Mouse (Mus musculus) ES-E14 (cell line): Measurements from ENCODE around the gene Rnpep. TPM values are rescaled to one million over a fixed set of nuclear protein-coding genes. Genes with fewer than 3 reads are reported as not detected.

ENCODE experiments used
- DNase-seq: peaks from one replicate; pipeline ENCODE4 v3.0.0-alpha.2; 2013; ENCODE audit warnings: low read depth, low spot score
- H3K27ac ChIP-seq: 2 replicates; pipeline ENCODE4 v1.5.1; 2012; ENCODE audit warnings: low read depth, mild to moderate bottlenecking, low read length, moderate library complexity, mixed read lengths; ENCODE audit not compliant: poor library complexity, insufficient read depth, severe bottlenecking
- H3K36me3 ChIP-seq: 2 replicates; pipeline ENCODE4 v1.6.1; 2012; ENCODE audit warnings: mild to moderate bottlenecking, low read length, moderate library complexity, mixed read lengths; ENCODE audit not compliant: control insufficient read depth, poor library complexity, insufficient read depth, severe bottlenecking
- H3K4me1 ChIP-seq, 2 experiments: fragments of 150-350 bp in 1 of 2; sonication (generic) in 1 of 2; 2 replicates each; pipeline ENCODE4 v1.6.1; 2012; ENCODE audit warnings: low read length in 2 of 2, mild to moderate bottlenecking in 1 of 2, mixed read lengths in 1 of 2; ENCODE audit not compliant: control insufficient read depth in 2 of 2, insufficient read depth in 2 of 2, poor library complexity in 1 of 2
- H3K4me3 ChIP-seq, 2 experiments: fragments of 150-350 bp in 1 of 2; sonication (generic) in 1 of 2; 2 replicates each; pipeline ENCODE4 v1.5.1; 2012; ENCODE audit warnings: low read length in 2 of 2, low read depth in 1 of 2, mild to moderate bottlenecking in 1 of 2, mixed read lengths in 1 of 2; ENCODE audit not compliant: insufficient read depth in 1 of 2, poor library complexity in 1 of 2, severe bottlenecking in 1 of 2
- H3K9ac ChIP-seq: 2 replicates; pipeline ENCODE4 v1.6.1; 2012; ENCODE audit warnings: low read depth, mild to moderate bottlenecking, low read length, mixed read lengths; ENCODE audit not compliant: poor library complexity, insufficient read depth, severe bottlenecking
- H3K9me3 ChIP-seq: fragments of 150-350 bp; sonication (generic); 2 replicates; pipeline ENCODE4 v1.6.1; 2012; ENCODE audit warnings: low read depth, mild to moderate bottlenecking, low read length; ENCODE audit not compliant: control insufficient read depth, insufficient read depth
- CHD2 ChIP-seq: IDR thresholded peaks from 2 replicates; pipeline ENCODE4 v1.6.1; 2014; ENCODE audit warnings: mild to moderate bottlenecking, low read depth, low read length, inconsistent platforms
- HCFC1 ChIP-seq: IDR thresholded peaks from 2 replicates; pipeline ENCODE4 v1.6.1; 2012; ENCODE audit warnings: low read length, inconsistent platforms, borderline replicate concordance; ENCODE audit not compliant: insufficient read depth
- MAFK ChIP-seq: IDR thresholded peaks from 2 replicates; pipeline ENCODE4 v1.6.1; 2014; ENCODE audit warnings: mild to moderate bottlenecking, low read depth, low read length, inconsistent platforms; ENCODE audit not compliant: insufficient read depth
- ZC3H11A ChIP-seq: IDR thresholded peaks from 2 replicates; pipeline ENCODE4 v1.6.1; 2012; ENCODE audit warnings: low read depth, mild to moderate bottlenecking, inconsistent platforms, low read length, borderline replicate concordance
- ZNF384 ChIP-seq: IDR thresholded peaks from 2 replicates; pipeline ENCODE4 v1.6.1; 2012; ENCODE audit warnings: low read depth, low read length, inconsistent platforms
- in situ Hi-C, 2 experiments: fragments of 600-800 bp; cut with MboI; formaldehyde crosslinking; loops; one replicate each; pipeline ENCODE4 v1.15.1; 2025; ENCODE audit warnings: low sequenced_read_pairs in 2 of 2, inconsistent platforms in 1 of 2; ENCODE audit not compliant: unreplicated experiment in 2 of 2
- total RNA-seq: library from RNA; depleted of rRNA; stranded (reverse); fragments of 300-350 nt; gene quantifications from 2 replicates; pipeline ENCODE4 v1.2.3, GENCODE M21; 2012; rRNA removed

Gene Rnpep
- 19.1 and 21.8 TPM in 2 replicates for total RNA-seq

- peak; percentile 64 for DNase-seq
- H3K36me3 ChIP-seq: no peaks in the 10 kb centered on the region
- peak within 1 kb of the TSS; percentile 95 to 96 for H3K4me3 ChIP-seq
- TF ChIP-seq CHD2: no peak
- TF ChIP-seq ZC3H11A: no peak
- TF ChIP-seq HCFC1: no peak
- TF ChIP-seq MAFK: no peak
- no peak for TF ChIP-seq ZNF384
- no peaks in the 10 kb centered on the region for H3K9me3 ChIP-seq
- no peak within 1 kb of the TSS for H3K27ac ChIP-seq
- in situ Hi-C loops: no loop called here
- H3K9ac ChIP-seq: peak within 1 kb of the TSS; percentile 91
- H3K4me1 ChIP-seq: peaks cover 4 to 9% of the 10 kb centered on the region in 2 experiments; a peak in 3 of 4 replicates
These were observed at the start of gene Rnpep for GRCm38 (mm10) chr1:135283826-135284291. Gene Rnpep, minus strand, starts transcription at chr1:135284084.

- Histone ChIP-seq H3K4me1 (peaks cover 0 to 2% of the 10 kb centered on the region in 2 experiments; a peak in 1 of 4 replicates), H3K27ac (no peak overlapping the region), H3K9ac (no peak overlapping the region), H3K4me3 (no peak overlapping the region), H3K36me3 (no peaks in the 10 kb centered on the region), H3K9me3 (no peaks in the 10 kb centered on the region)
- TF ChIP-seq ZC3H11A (no peak), CHD2 (no peak), MAFK (no peak), ZNF384 (no peak), HCFC1 (no peak)
- in situ Hi-C loops: no loop called here
- DNase-seq: no peak
These were observed 46.7 kb upstream of the Rnpep start for GRCm38 (mm10) chr1:135330578-135330977.

GRCm38 (mm10) chr1:135328368-135328767 is 44.5 kb upstream of the Rnpep start:
- no peak for DNase-seq
- TF ChIP-seq CHD2 (no peak), MAFK (no peak), ZC3H11A (no peak), ZNF384 (no peak), HCFC1 (no peak)
- Histone ChIP-seq H3K9me3 (no peaks in the 10 kb centered on the region), H3K9ac (no peak overlapping the region), H3K27ac (no peak overlapping the region), H3K36me3 (no peaks in the 10 kb centered on the region), H3K4me1 (peaks cover 4% of the 10 kb centered on the region in 2 experiments; a peak in 1 of 4 replicates), H3K4me3 (no peak overlapping the region)
- in situ Hi-C loops: no loop called here

GRCm38 (mm10) chr1:135325934-135326333 is 42.0 kb upstream of the Rnpep start:
- Histone ChIP-seq H3K4me1 (peaks cover 4 to 6% of the 10 kb centered on the region in 2 experiments; a peak in 1 of 4 replicates), H3K9me3 (no peaks in the 10 kb centered on the region), H3K27ac (no peak overlapping the region), H3K9ac (no peak overlapping the region), H3K36me3 (no peaks in the 10 kb centered on the region), H3K4me3 (no peak overlapping the region)
- TF ChIP-seq ZNF384: no peak
- in situ Hi-C loops: no loop called here
- no peak for DNase-seq

GRCm38 (mm10) chr1:135324571-135324970 is 40.7 kb upstream of the Rnpep start, which contains the start of gene Lmod1:
Gene Lmod1, plus strand, starts transcription at chr1:135324807.
- Histone ChIP-seq H3K4me3 (peak within 1 kb of the TSS; percentile 5 to 47; a peak in 3 of 4 replicates), H3K9me3 (no peaks in the 10 kb centered on the region), H3K27ac (no peak within 1 kb of the TSS), H3K4me1 (peaks cover 4 to 6% of the 10 kb centered on the region in 2 experiments; a peak in 1 of 4 replicates), H3K9ac (no peak within 1 kb of the TSS), H3K36me3 (no peaks in the 10 kb centered on the region)
- TF ChIP-seq CHD2 (no peak), ZNF384 (no peak), ZC3H11A (no peak), MAFK (no peak), HCFC1 (no peak)
- in situ Hi-C loops: no loop called here
- DNase-seq: no peak
